Mouse (Mus musculus) embryonic fibroblast, embryonic 13.5 days (primary cell): ENCODE measurements around the gene Zranb3. TPM values are rescaled to one million over a fixed set of nuclear protein-coding genes. Genes with fewer than 3 reads are reported as not detected.
"Not testable (repeated sequence)": the region's sequence is repeated elsewhere in the genome, so short reads cannot be mapped to it uniquely, and the experiment has no call there.

Source experiments
- H3K27ac ChIP-seq: 2 replicates; pipeline ENCODE4 v1.5.1; 2012; ENCODE audit warnings: low read length, control low read depth, inconsistent platforms; ENCODE audit not compliant: insufficient read depth
- H3K4me1 ChIP-seq: 2 replicates; pipeline ENCODE4 v1.6.1; 2011; ENCODE audit warnings: low read length; ENCODE audit not compliant: control insufficient read depth, insufficient read depth
- H3K4me3 ChIP-seq: 2 replicates; pipeline ENCODE4 v1.5.1; 2011; ENCODE audit warnings: mild to moderate bottlenecking, control low read depth, low read length; ENCODE audit not compliant: insufficient read depth
- CTCF ChIP-seq: IDR thresholded peaks from 2 replicates; pipeline ENCODE4 v1.5.1; 2011; ENCODE audit warnings: mild to moderate bottlenecking, control low read depth, low read length, moderate library complexity, borderline replicate concordance; ENCODE audit not compliant: insufficient read depth
- POLR2A ChIP-seq: IDR thresholded peaks from 2 replicates; pipeline ENCODE4 v1.6.1; 2011; ENCODE audit warnings: low read depth, mild to moderate bottlenecking, control low read depth, low read length, moderate library complexity
- polyA plus RNA-seq: library from polyadenylated mRNA; stranded (reverse); fragments of >200 nt; gene quantifications from 2 replicates; pipeline ENCODE4 v1.2.4, GENCODE M21; 2011; ENCODE audit warnings: low read depth; ENCODE audit not compliant: missing spikeins, insufficient read length

Gene Zranb3
- 8.6 and 10.9 TPM in 2 replicates for polyA plus RNA-seq

DNA sequence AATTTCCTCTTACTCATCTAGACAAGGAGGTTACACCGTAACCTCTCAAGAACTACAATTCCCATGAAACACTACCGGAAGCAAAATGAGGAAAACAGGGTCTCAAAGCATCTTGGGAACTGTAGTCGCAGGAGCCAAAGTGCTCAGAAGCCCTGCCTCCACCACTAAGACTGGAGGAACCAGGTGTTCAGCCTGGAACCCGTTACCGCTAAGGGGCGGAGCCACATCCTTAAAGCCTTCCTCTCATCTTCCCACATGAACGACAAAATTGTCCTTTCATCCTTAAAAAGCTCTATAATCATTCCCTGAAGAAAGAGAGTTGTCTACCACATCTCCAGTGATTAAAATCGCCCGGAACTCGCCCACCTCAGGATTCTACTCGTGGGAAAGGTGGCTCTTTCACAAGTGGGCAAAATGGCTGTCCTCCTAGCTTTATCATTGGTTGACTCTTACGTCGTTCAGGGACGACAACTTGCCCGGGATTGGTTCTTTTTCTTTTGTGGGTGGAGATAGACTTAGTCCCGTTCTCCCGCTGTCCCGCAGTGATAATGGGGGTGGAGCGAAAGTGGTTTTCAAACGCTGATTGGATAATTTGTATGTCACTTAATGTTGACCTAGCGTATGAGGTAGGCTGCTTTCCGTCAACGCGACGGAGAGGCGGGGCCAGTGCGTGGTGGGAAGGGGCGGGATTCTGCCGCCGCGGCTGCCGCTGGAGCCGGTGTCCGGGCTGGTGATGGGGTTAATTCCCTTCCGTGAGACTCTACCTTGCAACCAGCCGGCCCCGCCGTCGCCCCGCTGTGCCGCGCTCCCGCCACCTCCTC is at the start of gene Zranb3, which contains the start of gene R3hdm1:
TSS of gene Zranb3 (minus strand) at position 407 of the 821 bp plus-strand sequence.
TSS of gene R3hdm1 (plus strand) at position 661 of the 821 bp plus-strand sequence.
- Histone ChIP-seq H3K27ac (peak within 1 kb of the TSS; percentile 81), H3K4me3 (peak within 1 kb of the TSS; percentile 80)
- TF ChIP-seq CTCF (no peak), POLR2A (peak; percentile 61)

DNA sequence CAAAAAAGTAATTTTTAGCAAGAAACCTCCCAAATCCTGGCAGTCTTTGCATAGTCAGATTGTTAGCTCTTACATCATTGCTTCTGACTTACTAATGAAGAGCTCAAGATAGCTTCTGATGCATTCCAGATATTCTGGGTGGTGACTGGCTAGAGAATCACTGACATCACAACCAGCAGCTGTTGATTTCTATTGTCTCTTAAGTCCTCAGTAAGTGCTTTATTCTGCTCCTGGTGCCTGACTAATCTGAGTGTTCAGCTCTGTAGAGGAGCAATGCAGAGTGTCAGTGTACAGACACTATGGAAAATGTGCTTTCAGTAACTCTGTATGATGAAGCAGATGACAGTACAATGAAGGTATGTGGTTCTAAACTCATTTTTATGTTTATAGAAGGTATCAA is 38.9 kb upstream of the Zranb3 start:
- H3K4me1 ChIP-seq, result no peaks in the 10 kb centered on the region
- H3K27ac ChIP-seq, result no peak overlapping the region
- no peak overlapping the region for H3K4me3 ChIP-seq
- TF ChIP-seq POLR2A, result no peak
- no peak for TF ChIP-seq CTCF

More for the DNA sequence above, at the start of gene Zranb3, which contains the start of gene R3hdm1:
- no peaks in the 10 kb centered on the region for H3K4me1 ChIP-seq

DNA sequence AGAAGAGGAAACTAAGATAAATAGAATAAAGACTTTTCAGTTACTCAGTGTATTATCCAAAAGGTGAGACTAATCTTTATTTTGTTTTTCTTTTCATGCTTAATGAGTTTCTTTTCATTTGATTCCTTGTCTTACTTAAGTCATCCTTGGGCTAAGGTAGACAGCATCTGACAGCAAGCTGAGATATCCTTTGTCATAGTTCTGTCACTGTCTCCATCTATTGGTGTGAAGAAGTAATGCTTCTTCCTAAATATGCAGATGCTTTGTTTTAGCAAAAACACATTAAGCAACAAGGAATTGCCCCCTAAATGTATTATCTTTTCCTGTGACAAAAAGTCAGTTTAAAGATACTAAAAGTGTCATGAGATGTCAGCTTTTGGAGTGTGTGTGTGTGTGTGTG is 38.2 kb upstream of the Zranb3 start:
- TF ChIP-seq POLR2A (no peak), CTCF (no peak)
- Histone ChIP-seq H3K27ac (no peak overlapping the region), H3K4me3 (no peak overlapping the region), H3K4me1 (no peaks in the 10 kb centered on the region)

DNA sequence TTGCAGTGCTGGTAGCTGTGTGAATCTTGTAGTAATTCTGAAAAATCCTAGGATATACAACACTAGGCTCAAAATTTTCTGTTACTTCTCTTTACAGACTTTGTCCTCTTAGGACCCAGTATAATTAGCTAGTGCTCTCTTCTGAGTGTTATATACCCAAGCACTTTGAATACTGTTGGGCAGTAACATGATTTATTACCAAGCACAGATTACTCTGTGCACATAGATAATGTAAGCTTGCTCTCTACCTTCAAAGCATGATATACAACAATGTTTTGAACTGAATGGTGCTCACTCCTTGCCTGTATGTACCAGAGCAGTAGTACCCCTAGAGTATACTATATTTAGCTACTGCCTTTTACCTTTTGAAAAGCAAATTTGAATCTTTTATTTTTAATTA is 33.4 kb upstream of the Zranb3 start:
- not testable (repeated sequence) for H3K27ac ChIP-seq, H3K4me1 ChIP-seq, H3K4me3 ChIP-seq

DNA sequence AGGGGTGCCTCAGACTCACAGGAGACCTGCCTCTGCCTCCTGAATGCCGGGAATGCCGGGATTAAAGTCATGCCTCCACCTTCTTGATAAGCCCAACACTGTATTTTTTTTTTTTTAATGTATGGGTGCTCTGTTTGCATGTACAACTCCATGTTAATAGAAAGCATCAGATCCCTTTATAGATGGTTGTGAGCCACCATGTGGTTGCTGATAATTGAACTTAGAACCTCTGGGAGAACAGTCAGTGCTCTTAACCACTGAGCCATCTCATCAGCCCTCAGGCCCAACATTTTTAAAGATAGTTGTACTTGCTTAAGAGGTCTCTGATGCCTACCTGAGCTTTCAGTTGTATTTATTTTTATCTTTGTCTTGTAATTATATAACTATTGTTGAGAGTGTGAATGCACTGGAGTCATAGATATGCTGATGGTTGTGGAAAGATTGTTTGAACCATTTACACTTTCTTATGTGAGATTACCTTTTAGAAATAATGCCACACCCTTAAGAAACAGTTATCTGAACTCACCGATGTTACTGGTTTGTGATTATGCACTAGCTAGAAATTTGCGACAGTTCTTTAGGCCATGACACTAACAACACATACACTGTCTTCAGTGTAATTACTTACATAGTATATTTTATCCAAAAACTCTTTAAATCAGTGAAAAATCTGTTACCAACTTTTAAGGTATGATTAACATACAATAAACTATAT is 18.2 kb upstream of the Zranb3 start:
- H3K4me3 ChIP-seq, result no peak overlapping the region
- TF ChIP-seq CTCF, result no peak
- no peak for TF ChIP-seq POLR2A
- H3K27ac ChIP-seq, result no peak overlapping the region

DNA sequence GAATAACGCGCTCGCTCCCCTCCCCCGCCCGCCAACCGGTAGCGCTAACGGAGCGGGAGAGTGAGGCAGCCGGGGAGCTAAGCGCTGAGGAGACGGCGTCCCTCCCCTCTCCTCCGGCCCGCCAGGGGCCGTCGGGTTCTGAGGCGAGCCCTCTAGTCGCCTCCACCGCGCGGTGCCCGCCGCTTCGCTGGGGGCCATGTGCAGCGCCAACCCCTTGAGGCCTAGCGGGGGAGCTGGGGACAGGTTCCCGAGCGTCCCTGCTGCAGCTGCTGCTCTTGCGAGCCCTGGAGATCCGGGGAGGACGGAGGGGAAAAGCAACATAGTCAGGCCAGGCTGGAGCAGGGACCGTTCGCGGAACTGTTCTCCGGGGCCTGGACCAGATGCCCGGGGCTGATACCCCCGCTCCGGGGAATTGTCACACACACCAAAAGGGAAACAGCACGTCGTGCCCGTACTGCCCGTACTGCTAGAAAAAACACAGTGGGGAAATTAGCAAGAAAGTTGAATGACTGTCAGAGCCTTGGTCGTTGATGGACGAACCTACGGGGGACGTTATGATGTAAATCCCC is 757 bp upstream of the Zranb3 start:
- no peaks in the 10 kb centered on the region for H3K4me1 ChIP-seq
- H3K4me3 ChIP-seq, result peak overlapping the region; percentile 80
- peak overlapping the region; percentile 45; the same call in 1 of the 2 replicates for H3K27ac ChIP-seq
- no peak for TF ChIP-seq CTCF
- TF ChIP-seq POLR2A, result no peak

More for the DNA sequence above, 18.2 kb upstream of the Zranb3 start:
- H3K4me1 ChIP-seq, result no peaks in the 10 kb centered on the region

DNA sequence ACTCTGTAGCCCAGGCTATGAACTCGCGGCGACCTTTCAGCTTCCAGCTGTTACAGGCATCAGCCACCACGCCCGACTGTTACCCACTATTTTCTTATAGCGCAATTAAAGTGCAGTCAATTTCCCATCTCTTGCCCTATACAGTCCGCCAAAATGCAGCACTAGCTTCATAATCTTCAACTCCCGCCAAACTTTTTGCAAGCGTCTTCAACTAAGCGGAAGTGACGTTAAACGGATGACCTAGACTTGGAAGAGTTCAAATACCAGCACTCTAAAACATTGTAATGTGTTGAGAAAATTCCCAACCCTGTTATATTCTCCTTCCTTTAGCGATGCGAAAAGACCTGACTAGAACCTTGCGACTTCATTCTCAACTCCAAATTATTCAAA is 601 bp downstream of the Zranb3 start:
- TF ChIP-seq CTCF (no peak), POLR2A (peak; percentile 25; the same call in 1 of the 2 replicates)
- H3K4me3 ChIP-seq, result peak overlapping the region; percentile 56
- peak overlapping the region; percentile 81 for H3K27ac ChIP-seq
- no peaks in the 10 kb centered on the region for H3K4me1 ChIP-seq

DNA sequence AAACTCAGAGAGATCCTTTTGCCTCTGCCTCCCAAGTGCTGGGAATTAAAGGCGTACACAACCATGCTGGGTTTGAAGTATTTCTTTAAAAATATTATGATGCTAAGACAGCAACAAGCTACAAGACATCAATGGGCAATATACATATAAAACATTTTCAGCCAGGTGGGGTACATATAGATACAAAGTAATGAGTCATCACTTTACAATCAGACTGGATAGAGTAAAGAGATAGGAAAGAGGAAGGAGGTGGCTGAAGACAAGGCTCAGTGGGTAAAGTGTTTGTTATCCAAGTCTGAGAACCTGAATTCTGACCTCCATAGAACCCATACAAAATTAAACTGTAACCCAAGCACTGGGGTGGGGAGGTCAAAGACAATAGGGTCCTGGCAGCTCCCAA is 4.5 kb downstream of the Zranb3 start:
- no peak overlapping the region for H3K27ac ChIP-seq
- TF ChIP-seq POLR2A, result no peak
- no peak for TF ChIP-seq CTCF

DNA sequence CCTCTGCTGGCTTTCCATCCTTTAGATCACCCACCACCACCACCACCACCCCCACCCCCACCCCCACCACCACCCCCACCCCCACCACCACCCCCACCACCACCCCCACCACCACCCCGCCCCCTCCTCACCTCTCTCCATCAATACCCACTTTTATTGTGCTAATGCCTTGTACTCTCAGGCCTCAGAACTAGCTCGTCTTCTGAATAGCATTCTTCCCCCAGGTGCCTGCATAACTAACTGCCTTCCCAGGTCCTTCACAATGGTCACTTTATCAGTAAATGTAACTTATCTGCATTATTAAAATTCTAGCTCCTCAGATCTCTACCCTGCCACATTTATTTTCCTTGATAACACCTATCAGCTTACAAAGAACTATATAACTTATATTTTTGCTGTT is 8.2 kb downstream of the Zranb3 start:
- H3K4me1 ChIP-seq, result no peaks in the 10 kb centered on the region
- TF ChIP-seq CTCF (no peak), POLR2A (no peak)

More for the DNA sequence above, 4.5 kb downstream of the Zranb3 start:
- no peak overlapping the region for H3K4me3 ChIP-seq
- H3K4me1 ChIP-seq, result no peaks in the 10 kb centered on the region

More for the DNA sequence above, 8.2 kb downstream of the Zranb3 start:
- Histone ChIP-seq H3K27ac (no peak overlapping the region), H3K4me3 (no peak overlapping the region)
